Mouse (Mus musculus): ENCODE measurements around the gene Timp4.

Gene Timp4

DNA sequence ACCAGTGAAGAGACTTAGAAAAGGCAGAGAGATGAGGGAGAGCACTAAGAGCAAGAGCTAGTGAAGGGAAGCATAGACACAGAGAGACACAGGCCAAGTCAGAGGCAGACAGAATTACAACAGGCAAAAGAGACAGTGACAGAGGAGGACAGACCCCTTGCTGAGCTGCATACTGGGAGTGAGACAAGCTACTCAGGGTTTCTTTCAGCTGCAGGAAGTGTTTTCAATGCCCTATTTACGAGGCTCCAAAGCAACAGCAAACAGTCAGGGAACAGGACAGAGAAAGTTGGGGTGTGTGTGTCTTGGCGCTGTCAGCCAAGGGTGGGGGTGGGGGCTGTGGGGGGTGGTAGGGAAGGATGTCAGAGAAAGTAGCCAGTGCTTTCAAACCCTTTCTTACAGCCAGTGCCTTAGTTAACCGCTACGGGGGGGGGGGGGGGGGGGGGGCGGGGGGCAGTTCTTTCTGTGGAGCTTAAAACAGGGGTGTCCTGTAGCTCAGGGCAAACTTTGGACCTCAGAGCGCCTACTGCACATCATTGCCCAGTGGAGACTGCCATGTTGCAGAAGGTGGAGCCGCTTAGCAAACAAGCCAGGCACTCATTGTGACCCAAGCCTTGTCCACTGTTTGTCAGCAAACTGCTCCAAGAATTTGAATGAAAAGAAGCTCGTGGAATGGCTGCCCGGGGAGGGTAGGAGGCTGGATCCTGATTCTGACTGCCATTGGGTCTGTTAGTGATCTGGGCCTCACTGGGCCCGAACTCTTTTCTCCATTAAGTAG is at the start of gene Timp4:
TSS of gene Timp4 (minus strand) at position 107 of the 775 bp plus-strand sequence.
- no peak for DNase-seq (ENCODE audit: low spot score)

DNA sequence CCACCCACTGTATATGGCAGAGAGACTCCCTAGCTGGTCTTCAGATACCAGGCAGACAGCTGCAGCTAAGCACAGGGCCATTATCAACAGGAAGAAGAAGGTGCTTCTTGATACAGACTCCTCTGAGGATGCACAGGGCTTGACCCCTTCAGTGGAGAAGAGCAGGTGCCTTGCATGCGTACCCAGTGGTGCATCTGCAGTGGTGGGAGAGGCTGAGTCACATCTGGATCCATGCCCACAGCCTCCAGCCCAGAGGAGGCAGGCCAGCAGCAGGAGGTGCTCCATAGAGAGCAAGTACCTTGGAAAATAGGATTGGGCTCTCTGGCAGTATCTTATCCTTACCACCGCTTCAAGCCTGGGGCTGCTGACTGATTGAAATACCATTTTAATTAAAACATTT is 41.9 kb upstream of the Timp4 start:
- DNase-seq (ENCODE audit: low spot score), result no peak

DNA sequence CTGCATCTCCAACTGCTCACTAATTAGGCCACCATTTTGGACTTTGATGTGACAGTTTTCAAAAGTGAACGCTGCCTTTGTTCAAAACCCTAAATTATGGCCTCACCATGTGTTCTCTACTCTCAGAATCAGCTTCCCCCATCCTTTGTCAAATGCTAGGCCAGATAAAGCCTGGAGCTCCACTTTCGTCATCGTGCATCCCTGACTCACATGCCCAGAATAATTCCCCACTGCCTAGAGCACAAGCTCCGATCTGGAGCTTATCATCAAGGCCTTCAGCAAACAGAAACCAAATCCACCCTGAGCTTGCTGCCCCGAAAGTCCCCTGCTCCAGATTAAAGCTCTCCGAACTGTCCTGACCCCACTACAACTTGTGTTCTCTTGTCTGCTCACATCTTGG is 40.6 kb upstream of the Timp4 start:
- no peak for DNase-seq (ENCODE audit: low spot score)

DNA sequence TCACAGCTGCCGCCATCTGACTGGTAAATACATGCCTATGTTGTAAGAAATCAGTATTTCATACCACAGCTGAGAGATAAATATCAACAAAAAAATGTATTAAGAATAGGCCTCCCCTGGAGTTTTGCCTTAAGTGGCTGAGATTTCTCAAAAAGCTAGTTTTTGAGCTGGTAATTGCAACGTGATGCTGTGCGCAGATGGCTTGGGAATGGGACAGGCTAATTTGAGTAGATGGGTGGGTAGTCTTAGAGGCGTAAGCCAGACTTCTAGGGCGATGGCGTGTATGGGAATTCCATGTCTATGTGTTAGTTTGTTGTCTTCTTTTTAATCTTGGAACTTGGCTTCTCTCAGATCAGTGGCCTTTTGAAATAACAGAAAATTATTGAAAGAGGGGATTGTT is 39.8 kb upstream of the Timp4 start:
- no peak for DNase-seq (ENCODE audit: low spot score)

DNA sequence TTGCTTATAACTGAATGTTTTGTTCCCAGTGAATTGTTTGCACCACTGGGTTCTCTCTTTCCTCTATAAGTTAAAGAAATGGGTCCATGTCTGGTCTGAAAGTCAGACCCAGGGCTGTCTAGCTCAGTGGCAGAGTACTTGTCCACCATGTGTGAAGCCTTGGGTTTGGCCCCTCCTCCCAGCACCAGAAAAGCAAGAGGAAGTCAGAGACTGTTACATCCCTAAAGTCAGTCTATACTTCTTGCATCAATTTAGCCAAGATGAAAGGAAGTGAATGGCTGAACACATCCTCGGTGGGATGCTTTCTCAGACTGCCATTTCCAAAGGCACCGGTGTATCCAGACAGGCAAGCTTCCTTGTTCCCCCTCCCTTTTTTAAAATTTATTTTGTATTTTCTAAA is 39.1 kb upstream of the Timp4 start:
- DNase-seq (ENCODE audit: low spot score), result no peak

DNA sequence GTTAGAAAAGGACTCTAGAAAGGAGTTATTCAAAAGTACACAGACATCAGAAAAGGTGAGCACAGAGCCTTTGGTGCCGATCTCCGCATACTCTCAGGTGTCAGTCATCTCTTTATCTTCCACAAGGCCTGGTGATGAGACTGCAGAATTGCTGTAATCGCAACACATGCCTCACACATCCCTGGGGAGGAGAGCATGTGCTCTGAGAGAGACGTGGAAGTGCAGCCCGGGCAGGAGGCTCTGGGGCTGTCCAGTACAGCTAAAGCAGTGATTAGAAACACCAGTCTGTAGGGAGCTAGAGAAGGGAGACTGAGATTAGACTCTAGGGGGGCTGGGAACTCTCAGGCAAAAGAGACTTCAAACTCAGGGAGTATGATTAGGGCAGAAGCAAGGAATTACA is 38.6 kb upstream of the Timp4 start:
- no peak for DNase-seq (ENCODE audit: low spot score)

DNA sequence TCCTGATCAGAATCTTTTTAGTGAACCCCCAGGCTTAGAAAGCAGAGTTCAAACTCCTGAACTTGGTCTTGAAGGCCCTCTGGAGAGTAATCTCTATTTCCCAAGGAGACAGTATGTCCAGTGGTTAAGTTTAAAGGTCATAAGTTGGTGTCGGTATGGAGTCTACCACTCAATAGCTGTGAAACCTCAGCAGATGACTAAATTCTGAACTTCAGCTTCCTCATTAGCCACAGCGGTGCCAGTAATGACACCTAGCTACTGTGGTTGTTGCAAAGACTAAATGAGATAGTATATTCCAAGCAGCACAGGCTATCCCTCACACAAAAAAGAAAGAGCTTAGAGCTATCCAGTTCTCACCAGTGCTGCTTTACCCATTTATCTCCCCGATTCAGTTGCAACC is 36.2 kb upstream of the Timp4 start:
- no peak for DNase-seq (ENCODE audit: low spot score)

DNA sequence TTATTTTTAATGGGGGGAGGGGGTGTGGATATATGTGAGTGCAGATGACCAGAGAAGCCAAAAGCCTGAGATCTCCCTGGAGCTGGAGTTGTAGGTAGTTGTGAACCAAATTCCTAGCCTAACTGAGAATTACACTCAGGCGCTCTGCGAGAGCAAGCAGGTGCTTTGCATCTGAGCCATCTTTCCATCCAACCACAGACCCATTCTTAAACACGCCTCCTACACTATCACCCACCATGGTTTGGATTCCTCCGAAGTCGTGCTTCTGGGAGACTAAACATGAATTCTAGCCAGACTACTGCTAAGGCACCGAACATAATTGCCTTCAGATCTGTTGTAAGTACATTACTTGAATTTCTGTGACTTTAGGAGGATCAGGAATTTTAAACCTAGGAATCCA is 34.4 kb upstream of the Timp4 start:
- DNase-seq (ENCODE audit: low spot score), result no peak

DNA sequence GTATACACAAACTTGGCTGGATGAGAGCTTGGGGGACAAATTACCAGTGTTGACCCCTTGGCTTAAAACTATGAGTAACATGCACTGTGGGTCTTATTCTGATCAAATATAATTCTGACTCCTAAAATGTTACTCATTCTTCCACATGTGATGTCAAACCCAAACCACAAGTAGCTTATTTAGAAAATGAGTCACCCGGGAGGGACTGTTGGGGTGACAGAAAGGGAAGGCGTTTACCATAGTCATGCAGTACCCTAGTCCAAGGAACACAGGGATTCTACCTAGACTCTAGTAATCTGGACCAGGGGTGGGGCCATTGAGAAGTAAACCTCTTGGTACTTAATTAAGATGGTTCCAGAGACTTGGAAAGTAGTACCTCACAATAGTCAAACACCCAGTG is 32.1 kb upstream of the Timp4 start:
- DNase-seq (ENCODE audit: low spot score), result no peak

DNA sequence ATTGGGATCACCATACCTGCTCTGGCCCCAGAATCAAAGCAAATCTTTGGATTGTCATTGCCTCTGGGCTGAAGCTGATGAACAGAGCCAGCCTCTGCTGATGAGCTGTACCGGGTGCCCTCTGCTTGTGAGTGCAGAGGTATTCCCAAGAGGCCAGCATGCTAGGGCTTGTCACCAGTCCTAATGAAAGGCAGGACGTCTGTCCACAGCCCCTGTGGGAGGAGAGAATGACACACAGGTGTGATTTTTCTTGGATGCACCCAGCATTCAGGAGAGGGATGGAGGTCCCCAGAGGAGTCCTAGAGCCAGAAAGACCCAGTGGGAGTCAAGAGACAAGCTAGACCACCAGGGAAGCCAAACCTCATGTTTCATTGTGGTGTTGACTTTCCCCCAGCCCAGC is 27.6 kb upstream of the Timp4 start:
- no peak for DNase-seq (ENCODE audit: low spot score)

DNA sequence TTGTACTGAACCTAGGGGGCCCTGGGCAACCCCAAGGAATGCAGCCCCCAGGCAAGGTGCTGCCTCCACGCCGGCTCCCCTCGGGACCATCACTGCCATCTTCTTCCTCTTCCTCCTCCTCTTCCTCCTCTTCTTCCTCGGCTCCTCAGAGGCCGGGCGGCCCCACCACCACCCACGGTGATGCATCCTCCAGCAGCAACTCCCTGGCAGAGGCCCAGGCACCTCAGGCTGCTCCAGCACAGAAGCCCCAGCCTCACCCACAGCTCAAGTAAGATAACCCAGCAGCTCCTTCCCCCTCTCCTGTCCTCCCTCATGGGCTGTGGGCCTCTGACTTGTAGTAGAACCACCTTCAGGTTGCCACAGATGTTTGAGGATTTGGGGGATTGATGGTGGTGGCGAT is 26.1 kb upstream of the Timp4 start:
- no peak for DNase-seq (ENCODE audit: low spot score)

DNA sequence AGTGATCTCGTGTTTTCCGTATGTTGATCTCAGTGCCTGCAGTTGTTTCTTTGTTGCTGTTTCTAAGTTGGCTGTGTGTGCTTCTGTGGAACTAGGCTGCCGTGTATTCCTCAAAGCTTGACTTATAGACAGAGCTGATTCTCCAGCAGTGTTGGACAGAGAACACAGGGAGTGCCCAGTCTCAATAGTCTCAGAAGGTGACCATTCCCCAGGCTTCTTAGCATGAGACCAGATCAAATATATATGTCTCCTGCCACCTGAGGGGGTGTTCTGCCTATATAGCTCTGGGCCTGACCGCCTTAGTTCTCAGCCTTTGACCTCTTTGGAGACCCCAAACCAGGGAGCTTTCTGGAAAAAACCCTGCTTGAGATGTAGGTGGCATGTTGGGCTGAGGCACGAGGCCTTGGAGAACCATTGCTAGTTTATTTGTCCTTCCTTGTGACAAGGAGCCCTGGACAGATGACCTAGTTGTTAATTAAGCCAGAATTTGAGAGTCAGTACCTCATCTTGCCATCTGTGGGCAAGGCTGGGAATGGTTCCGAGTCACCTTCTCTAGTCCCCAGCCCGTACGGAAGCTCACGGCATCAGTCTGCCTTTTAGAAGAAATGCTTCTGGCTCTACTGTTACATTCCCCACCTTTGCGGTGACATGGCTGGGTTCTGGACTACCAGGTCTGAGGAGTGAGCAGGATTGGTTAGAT is 23.3 kb upstream of the Timp4 start:
- DNase-seq (ENCODE audit: low spot score), result no peak

DNA sequence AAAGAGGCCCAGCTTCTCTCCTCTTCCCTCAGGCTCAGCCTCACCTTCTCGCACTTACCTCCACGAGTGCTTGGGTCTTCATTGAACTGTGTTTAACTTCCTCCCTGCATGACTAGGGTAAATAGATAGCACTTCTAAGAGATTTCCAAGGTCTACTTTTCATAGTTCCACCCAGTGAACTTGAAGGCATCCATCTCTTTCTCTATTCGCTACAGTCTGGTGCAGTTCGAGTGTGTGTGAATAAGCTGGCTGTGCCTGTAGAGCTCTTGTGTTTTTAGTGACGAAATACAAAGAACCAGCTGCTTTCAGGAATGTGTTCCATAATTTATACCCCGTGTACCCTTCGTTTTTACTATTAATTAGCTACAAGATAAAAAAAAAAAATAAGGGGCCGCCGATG is 22.7 kb upstream of the Timp4 start:
- DNase-seq (ENCODE audit: low spot score), result no peak

DNA sequence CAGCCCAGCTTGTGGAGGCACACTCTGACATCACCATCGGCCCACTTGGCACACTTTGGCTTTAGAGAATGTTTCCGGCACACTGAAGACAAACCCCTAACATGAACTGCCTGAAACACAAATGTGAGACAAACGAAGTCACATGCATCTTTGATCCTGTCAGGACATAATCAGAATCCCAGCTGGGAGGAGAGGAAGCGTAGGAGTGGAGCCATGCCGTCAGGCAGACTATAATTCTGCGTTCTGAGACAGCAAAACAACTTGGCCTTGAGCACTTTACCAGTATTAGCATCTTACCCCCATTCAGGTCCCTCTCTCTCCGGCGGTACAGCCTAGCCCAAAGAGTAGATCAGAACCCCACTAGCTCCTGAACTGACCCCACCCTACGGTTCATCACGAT is 21.3 kb upstream of the Timp4 start:
- no peak for DNase-seq (ENCODE audit: low spot score)

DNA sequence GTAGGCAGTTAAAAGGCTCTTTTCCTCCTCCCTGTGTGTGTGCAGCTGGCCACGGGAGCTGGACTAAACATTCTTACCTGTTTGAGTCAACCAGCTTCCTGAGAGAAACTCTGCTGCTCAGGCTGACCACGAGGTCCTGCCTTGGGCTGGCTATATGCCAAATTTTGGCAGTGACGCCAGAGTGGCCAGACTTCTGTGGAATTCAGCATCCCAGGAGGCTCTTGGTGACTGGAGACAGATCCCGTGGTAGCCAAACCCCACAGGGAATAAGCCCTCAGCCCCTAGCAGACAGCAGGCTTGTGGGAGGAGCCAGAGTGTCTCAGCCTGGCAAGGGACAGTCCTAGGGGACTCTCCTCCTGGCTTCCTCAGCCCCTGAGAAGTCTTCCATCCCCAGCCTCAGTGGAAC is 19.9 kb upstream of the Timp4 start:
- no peak for DNase-seq (ENCODE audit: low spot score)

DNA sequence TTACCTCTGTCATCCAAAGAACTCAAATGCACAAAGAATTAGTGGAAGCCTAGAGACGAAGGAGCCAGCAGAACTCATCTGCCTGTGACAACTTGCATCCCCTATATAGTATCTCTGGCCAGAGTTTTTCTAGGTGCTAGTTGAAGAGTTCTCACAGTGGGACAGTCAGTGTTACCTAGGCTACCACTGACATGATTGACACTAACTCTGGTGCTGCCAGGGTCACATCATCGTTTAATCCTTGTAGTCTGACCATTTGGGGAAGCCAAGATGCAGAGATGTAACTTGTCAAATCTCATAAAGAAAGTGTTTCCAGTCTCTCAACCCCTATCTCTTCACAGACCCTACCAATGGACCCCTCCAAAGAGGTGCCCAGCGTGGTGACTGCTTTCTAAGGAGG is 19.3 kb upstream of the Timp4 start:
- no peak for DNase-seq (ENCODE audit: low spot score)

DNA sequence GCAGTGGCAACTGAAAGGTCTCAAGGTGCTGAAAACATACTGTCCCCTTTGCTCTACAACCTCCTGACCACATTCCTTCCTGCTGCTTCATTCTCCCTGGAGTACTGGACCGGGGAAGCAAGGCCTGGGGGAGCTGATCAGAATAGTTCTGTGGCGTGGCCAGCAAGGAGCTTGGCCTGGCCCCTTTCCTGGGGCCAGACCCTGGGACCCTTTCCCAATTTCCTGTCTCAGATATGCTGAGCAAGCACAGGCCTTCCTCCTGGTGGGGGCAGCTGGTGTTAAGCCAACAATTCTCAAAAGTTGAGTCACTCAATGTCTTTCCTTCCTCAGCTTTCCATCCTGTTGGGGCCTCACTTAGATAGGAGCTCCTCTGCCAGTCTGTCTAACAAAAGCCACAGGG is 18.1 kb upstream of the Timp4 start:
- no peak for DNase-seq (ENCODE audit: low spot score)

DNA sequence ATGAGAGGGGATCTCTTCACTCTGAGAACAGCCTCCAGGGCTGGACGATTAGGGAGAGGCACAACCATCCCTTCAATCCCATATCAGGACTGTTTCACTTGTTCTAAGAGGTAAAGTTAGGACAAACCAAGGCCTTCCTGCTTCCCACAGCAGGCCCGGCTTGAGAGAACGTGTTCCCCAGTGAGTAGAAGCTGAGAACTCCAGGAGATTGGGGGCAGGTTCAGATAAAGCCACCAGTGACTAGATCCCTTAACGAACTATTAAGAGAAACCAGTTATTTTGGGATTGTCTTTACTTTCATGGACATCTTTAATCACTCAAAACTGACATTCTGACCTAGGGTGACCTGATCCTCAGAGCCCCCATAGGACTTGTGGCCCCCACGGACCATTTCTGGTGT is 17.6 kb upstream of the Timp4 start:
- no peak for DNase-seq (ENCODE audit: low spot score)

DNA sequence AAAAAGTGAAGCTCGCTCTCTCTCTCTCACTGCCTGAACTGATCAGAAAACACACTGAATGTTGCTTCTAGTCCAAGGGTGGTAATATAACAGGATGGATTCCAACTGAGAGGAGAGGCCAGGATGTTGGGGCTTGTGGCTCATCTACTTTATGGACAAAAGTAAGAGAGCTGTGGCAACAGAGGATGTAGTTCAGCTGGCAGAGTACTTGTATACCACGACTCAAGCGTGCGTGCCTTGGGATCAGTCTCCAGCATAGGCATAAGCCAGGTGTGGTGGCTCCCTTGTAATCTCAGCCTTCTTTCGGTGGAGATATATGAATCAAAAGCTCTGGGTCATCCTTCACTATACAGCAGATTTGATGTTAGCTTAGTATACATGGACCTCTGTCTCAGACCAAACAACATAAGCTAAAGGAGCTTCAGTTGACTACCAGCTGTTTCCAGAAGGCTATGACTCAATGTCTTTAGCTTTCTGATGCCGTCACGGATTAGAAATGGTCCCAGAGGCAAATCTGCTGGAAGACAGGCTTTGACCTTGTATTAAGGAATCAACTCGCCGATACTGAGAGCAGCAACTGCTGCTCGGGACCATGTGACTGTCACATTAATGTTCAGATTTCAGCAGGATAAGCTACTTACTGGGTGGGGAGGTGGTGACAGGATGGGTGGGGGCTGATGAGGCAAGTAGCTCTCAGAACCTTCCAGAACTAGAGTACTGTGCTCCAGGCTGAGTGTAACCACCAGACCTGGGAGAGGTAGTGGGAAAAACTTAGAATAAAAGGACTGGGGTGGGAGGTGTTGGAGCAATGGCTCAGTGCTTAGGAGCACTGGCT is 16.8 kb upstream of the Timp4 start:
- no peak for DNase-seq (ENCODE audit: low spot score)

DNA sequence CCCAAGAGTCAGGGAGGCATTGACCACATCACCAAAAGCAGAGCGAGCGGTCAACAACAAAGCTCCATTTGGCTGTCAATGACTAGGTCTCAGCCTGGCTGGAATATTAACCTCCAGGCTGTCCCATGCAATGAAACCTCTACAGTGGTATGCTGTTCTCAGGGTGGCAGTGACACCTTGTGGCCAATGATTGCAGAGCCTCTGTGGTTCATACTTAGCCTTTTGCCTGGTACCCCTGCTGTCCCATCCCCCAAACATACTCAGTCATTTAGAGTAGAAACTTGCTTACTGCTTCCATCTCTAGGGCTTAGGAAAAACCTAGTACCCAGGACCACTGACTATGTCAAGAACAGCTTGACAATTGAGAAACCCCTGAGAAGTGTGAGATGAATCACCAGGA is 15.9 kb upstream of the Timp4 start:
- peak; percentile 24 for DNase-seq (ENCODE audit: low spot score)

DNA sequence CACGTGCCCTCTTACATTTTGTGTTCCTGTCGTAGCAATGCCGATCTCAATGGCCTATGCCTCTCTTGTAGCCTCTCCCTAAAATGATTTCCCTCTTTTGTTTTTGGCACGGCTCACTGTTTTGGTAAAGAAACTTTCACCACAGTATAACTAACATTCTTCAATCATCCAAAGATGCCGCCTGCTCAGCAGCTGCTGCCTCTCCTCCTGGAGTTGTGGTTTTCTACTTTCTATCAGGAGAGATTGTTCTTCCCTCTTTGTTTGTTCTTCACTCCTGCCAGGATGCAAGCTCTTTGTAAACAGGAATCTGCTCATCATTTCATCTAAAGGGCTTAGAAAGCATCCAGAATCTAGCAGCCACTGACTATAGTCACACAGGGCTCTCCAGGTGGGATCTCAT is 14.8 kb upstream of the Timp4 start:
- no peak for DNase-seq (ENCODE audit: low spot score)

DNA sequence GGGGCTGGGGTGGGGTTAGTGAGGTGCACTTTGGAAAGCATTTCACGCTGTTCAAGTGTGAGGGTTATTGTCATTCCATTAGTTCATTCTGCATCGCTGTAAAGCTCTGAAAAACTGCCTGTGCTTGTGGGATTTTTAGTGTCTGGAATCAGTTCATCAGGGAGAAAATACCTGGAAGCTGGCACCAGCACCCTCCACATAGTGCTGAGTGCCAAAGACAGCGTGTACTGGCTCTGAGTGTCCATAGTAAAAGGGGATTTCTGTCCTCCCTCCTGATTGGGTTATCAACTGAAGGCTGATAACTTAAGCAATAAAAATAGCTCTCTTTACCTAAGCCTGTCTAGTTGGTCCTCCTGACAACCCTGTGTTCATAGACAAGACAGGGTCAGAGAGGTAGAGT is 8.5 kb upstream of the Timp4 start:
- no peak for DNase-seq (ENCODE audit: low spot score)

DNA sequence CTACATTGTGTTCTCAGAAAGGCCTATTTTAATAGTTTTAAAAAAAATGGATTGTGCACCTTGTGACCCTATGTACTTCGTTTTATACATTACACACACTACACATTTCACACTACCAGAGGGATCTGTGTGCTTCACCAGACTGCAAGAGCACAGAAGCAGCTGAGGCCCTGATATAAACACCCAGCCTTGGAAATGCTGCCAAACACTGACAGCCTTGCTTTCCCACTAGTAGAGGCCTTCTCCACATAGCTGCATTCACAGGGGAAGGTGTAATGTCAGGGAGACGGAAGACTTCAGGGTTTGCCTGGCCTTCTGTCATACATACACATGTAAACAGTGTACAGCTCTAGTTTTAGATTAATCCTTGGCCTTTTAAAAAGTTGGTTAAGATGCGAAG is 3.2 kb upstream of the Timp4 start:
- DNase-seq (ENCODE audit: low spot score), result no peak

Data from urinary bladder, postnatal 10 days (tissue).